Mouse (Mus musculus) bone marrow macrophage, adult 2 months (primary cell): ENCODE measurements around the gene Irgm1.

ENCODE experiments used
- CTCF ChIP-seq: IDR thresholded peaks from 2 replicates; pipeline ENCODE4 v1.5.1; 2012; ENCODE audit warnings: low read depth, mild to moderate bottlenecking, low read length, moderate library complexity
- POLR2A ChIP-seq: IDR thresholded peaks from 2 replicates; pipeline ENCODE4 v1.6.1; 2012; ENCODE audit warnings: mild to moderate bottlenecking, low read depth, low read length, borderline replicate concordance

GRCm38 (mm10) chr11:48838879-48839680, 32.4 kb downstream of the Irgm1 start:
- TF ChIP-seq POLR2A (no peak), CTCF (no peak)
